Mouse (Mus musculus) embryo, embryonic 11 days (tissue): ENCODE data around the gene A830018L16Rik.
"Not testable (repeated sequence)": the region's sequence is repeated elsewhere in the genome, so short reads cannot be mapped to it uniquely, and the experiment has no call there.

ENCODE experiments used
- DNase-seq: peaks from one replicate; pipeline ENCODE4 v3.0.0-alpha.2; 2015

A830018L16Rik gene

GRCm38 (mm10) chr1:11413894-11414556 lies at the start of gene A830018L16Rik:
Gene A830018L16Rik, plus strand, starts transcription at chr1:11414105.
- DNase-seq: peak; percentile 92

GRCm38 (mm10) chr1:11385846-11386245 lies 28.1 kb upstream of the A830018L16Rik start:
- DNase-seq: no peak

GRCm38 (mm10) chr1:11395408-11395807 lies 18.5 kb upstream of the A830018L16Rik start:
- no peak for DNase-seq

GRCm38 (mm10) chr1:11395996-11396736 lies 17.7 kb upstream of the A830018L16Rik start:
- DNase-seq: no peak

- no peak for DNase-seq
Measured at GRCm38 (mm10) chr1:11401159-11401558, 12.7 kb upstream of the A830018L16Rik start.

- DNase-seq: no peak
Measured at GRCm38 (mm10) chr1:11405527-11405926, 8.4 kb upstream of the A830018L16Rik start.

- DNase-seq: no peak
Measured at GRCm38 (mm10) chr1:11406026-11406425, 7.9 kb upstream of the A830018L16Rik start.

GRCm38 (mm10) chr1:11414560-11414959 lies 655 bp downstream of the A830018L16Rik start:
- DNase-seq: no peak

GRCm38 (mm10) chr1:11427310-11427709 lies 13.4 kb downstream of the A830018L16Rik start:
- no peak for DNase-seq

- DNase-seq: no peak
Measured at GRCm38 (mm10) chr1:11458353-11458752, 44.4 kb downstream of the A830018L16Rik start.

GRCm38 (mm10) chr1:11466325-11466724 lies 52.4 kb downstream of the A830018L16Rik start:
- no peak for DNase-seq

- no peak for DNase-seq
Measured at GRCm38 (mm10) chr1:11467065-11467643, 53.2 kb downstream of the A830018L16Rik start.

- DNase-seq: no peak
Measured at GRCm38 (mm10) chr1:11492936-11493335, 79.0 kb downstream of the A830018L16Rik start.

- no peak for DNase-seq
Measured at GRCm38 (mm10) chr1:11501556-11501955, 87.7 kb downstream of the A830018L16Rik start.

GRCm38 (mm10) chr1:11549810-11550209 lies 135.9 kb downstream of the A830018L16Rik start:
- DNase-seq: not testable (repeated sequence)

- DNase-seq: peak; percentile 71
Measured at GRCm38 (mm10) chr1:11565309-11565708, 151.4 kb downstream of the A830018L16Rik start.

GRCm38 (mm10) chr1:11566730-11567129 lies 152.8 kb downstream of the A830018L16Rik start:
- DNase-seq: no peak

GRCm38 (mm10) chr1:11567300-11567885 lies 153.5 kb downstream of the A830018L16Rik start:
- no peak for DNase-seq

- DNase-seq: no peak
Measured at GRCm38 (mm10) chr1:11570274-11570673, 156.4 kb downstream of the A830018L16Rik start.

GRCm38 (mm10) chr1:11573462-11573861 lies 159.6 kb downstream of the A830018L16Rik start:
- no peak for DNase-seq

- DNase-seq: no peak
Measured at GRCm38 (mm10) chr1:11580026-11580425, 166.1 kb downstream of the A830018L16Rik start.

- DNase-seq: no peak
Measured at GRCm38 (mm10) chr1:11588305-11588704, 174.4 kb downstream of the A830018L16Rik start.

GRCm38 (mm10) chr1:11650137-11650536 lies 236.2 kb downstream of the A830018L16Rik start:
- no peak for DNase-seq
